Mouse (Mus musculus): ENCODE measurements around the gene Rnpepl1. TPM values are rescaled to one million over a fixed set of nuclear protein-coding genes. Genes with fewer than 3 reads are reported as not detected.
A peak's percentile ranks its signal among the peaks of the same experiment; 100 is the strongest.

The Rnpepl1 gene
- 30.9 and 33.3 TPM in 2 replicates for polyA plus RNA-seq (2011; ENCODE audit: insufficient read length, low read depth, missing spikeins)

DNA sequence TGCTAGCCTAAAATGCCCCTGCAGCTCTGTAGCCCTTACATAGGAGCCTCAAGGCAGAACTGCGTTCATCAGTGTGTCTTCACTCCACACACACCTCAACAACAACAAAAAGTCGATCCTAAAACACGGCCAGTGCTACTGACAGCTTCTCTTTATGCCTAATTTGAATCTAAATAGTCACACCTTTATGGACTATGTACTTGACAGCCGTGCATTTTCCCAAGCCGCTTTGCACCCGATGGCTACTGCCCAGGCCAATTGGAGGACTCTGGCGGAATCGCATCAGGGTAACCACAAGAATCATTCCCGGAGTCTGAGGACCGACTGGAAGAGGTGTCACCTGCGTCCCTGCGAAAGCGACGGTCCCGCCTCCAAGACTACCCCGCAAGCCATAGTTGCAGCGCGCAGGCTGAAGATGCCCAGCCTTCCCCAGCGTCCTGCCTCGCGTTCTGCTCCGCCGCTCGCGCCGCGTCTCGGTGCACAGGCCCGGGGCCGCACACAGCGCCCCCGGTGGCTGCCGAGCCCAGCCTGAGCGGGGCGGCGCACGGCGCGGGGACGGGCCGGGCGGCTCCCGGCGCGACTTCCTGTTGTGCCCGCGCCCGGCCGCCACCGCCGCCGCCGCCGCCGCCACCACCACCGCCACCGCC, at the start of gene Rnpepl1:
Gene Rnpepl1 (plus strand): TSS at position 545 of the 647 bp plus-strand sequence.
- TF ChIP-seq CTCF (IDR thresholded peaks at IDR 0.05; ENCODE audit: borderline replicate concordance, insufficient read depth, low read length) (no peak; the same call in 1 of the 2 replicates), POLR2A (IDR thresholded peaks at IDR 0.05; ENCODE audit: low read depth, low read length) (peak; percentile 62)
- Histone ChIP-seq H3K4me3 (ENCODE audit: insufficient read depth, low read length) (peak within 1 kb of the TSS; percentile 85), H3K4me1 (ENCODE audit: control insufficient read depth, insufficient read depth, low read length) (peaks cover 5% of the 10 kb centered on the region), H3K27ac (ENCODE audit: insufficient read depth, low read length) (no peak within 1 kb of the TSS)

DNA sequence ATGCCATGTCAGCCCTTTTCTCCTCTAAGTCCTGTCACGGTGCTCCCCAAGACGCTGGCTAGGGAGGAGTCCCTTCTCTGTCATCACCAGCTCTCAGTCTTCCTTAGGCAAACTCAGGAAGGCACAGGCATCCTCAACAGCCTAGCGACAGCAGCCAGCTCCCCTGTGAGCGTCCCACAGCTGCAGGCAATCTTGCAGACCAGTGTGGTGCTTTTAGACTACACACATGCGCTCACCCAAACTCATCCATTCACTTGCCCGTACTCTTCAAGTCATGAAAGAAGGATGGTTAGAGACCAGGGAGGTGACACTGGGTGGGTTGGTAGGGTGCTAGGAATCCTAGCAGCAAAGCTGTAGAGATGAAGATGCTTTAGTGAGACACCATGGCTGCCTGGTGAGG, 49.1 kb upstream of the Rnpepl1 start:
- no peak overlapping the region for H3K4me3 ChIP-seq (ENCODE audit: insufficient read depth, low read length)
- H3K4me1 ChIP-seq (ENCODE audit: control insufficient read depth, insufficient read depth, low read length): no peaks in the 10 kb centered on the region
- H3K27ac ChIP-seq (ENCODE audit: insufficient read depth, low read length): no peak overlapping the region
- TF ChIP-seq CTCF (IDR thresholded peaks at IDR 0.05; ENCODE audit: borderline replicate concordance, insufficient read depth, low read length) (no peak), POLR2A (IDR thresholded peaks at IDR 0.05; ENCODE audit: low read depth, low read length) (no peak)

DNA sequence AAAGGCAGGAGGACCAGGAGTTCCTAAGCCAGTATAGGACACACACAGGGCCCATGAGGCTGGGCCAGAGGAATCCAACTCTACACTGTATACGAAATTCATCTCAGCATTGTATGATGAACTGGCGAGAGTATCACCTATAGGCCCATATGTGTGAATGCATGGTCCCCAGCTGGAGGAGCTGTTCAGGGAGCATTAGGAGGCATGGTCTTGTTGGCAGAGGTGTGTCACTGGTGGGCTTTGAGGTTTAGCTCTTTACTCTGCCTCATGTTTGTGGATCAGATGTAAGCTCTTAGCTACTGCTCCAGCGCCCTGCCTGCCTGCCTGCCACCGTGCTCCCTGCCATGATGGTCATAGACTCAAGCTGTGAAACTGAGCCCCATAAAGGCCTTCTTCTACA, 47.3 kb upstream of the Rnpepl1 start:
- H3K27ac ChIP-seq (ENCODE audit: insufficient read depth, low read length): no peak overlapping the region
- TF ChIP-seq POLR2A (IDR thresholded peaks at IDR 0.05; ENCODE audit: low read depth, low read length) (no peak), CTCF (IDR thresholded peaks at IDR 0.05; ENCODE audit: borderline replicate concordance, insufficient read depth, low read length) (no peak)
- no peaks in the 10 kb centered on the region for H3K4me1 ChIP-seq (ENCODE audit: control insufficient read depth, insufficient read depth, low read length)
- H3K4me3 ChIP-seq (ENCODE audit: insufficient read depth, low read length): no peak overlapping the region

DNA sequence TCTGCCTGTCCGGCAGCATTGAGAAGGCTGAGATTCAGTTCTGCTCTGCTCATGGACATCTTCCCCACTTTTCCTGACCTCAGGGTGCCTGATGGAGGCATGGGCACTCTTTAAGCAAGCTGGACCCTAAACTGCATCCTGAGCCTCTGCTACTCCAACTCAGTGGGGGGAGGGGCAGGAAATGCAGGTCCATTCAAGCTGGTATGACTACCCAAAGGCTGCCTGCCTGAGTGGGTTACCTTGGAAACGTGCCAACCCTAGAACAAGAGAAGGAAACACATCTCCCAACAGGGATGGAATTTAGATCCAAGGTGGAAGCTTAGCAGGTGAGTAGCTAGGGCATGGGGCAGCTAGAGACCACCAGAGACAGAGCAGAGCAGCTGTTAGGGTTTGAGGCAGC, 44.4 kb upstream of the Rnpepl1 start:
- no peak for TF ChIP-seq CTCF (IDR thresholded peaks at IDR 0.05; ENCODE audit: borderline replicate concordance, insufficient read depth, low read length)
- no peak for TF ChIP-seq POLR2A (IDR thresholded peaks at IDR 0.05; ENCODE audit: low read depth, low read length)
- no peak overlapping the region for H3K4me3 ChIP-seq (ENCODE audit: insufficient read depth, low read length)
- H3K4me1 ChIP-seq (ENCODE audit: control insufficient read depth, insufficient read depth, low read length): no peaks in the 10 kb centered on the region
- no peak overlapping the region for H3K27ac ChIP-seq (ENCODE audit: insufficient read depth, low read length)

DNA sequence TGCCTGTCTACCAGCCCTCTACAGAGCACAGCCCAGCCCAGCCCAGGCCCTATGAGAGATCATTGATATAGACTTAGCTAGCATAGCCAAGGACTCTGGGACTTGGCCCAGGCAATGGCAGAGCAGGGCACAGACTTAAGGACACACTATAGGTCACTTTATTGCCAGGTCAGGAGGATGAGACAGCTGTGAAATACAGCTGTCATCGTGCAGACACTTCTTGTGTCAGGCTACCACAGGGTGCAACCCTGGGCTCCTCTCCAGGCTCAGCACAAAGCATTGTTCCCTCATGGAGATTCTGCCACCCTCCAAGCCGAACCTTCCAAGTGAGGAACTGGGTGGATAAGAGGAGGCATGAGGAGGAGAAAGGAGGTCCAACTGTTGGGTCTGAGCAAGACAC, 40.6 kb upstream of the Rnpepl1 start:
- Histone ChIP-seq H3K4me1 (ENCODE audit: control insufficient read depth, insufficient read depth, low read length) (no peaks in the 10 kb centered on the region), H3K4me3 (ENCODE audit: insufficient read depth, low read length) (no peak overlapping the region), H3K27ac (ENCODE audit: insufficient read depth, low read length) (no peak overlapping the region)
- TF ChIP-seq CTCF (IDR thresholded peaks at IDR 0.05; ENCODE audit: borderline replicate concordance, insufficient read depth, low read length) (no peak), POLR2A (IDR thresholded peaks at IDR 0.05; ENCODE audit: low read depth, low read length) (no peak)

DNA sequence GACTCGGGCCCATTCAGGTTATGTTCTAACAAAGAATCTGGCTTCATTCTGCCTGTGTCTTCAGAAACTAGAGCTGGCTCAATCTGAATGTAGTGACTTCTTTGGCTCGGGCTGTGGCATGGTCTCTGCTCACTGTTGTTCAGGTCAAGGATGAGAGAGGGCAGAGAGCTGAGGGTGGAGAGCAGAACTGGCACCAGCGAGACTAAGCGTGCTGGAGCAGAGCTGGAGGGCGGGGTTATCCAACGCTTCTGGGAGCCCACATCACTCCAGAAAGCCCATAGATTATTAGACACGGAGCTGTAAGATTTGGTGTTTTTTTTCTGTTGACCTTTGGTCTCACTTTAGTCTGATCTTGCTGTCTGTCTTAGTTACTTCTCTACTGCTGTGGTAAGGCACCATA, 37.9 kb upstream of the Rnpepl1 start:
- TF ChIP-seq POLR2A (IDR thresholded peaks at IDR 0.05; ENCODE audit: low read depth, low read length): no peak
- TF ChIP-seq CTCF (IDR thresholded peaks at IDR 0.05; ENCODE audit: borderline replicate concordance, insufficient read depth, low read length): no peak
- H3K27ac ChIP-seq (ENCODE audit: insufficient read depth, low read length): no peak overlapping the region
- H3K4me3 ChIP-seq (ENCODE audit: insufficient read depth, low read length): no peak overlapping the region
- no peaks in the 10 kb centered on the region for H3K4me1 ChIP-seq (ENCODE audit: control insufficient read depth, insufficient read depth, low read length)

DNA sequence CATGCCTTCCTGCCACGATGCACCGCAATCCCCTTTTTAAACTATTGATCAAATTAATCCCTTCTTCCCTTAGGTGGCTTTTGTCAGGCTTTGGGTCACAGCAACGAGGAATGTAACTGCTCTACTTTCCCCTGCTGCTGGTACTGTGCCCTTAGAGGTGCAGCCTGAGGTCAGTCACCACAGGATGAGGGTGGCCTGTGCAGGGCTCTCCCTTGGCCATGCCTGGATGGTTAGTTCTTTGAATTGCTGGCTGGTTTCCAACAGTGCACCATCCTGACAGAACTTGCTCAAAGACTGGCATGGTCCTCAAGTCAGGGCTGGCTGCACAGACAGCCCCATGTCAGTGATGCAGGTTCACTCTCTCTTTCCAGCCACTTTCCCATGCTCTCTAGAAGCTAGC, 36.6 kb upstream of the Rnpepl1 start:
- no peak for TF ChIP-seq POLR2A (IDR thresholded peaks at IDR 0.05; ENCODE audit: low read depth, low read length)
- TF ChIP-seq CTCF (IDR thresholded peaks at IDR 0.05; ENCODE audit: borderline replicate concordance, insufficient read depth, low read length): no peak
- H3K4me1 ChIP-seq (ENCODE audit: control insufficient read depth, insufficient read depth, low read length): no peaks in the 10 kb centered on the region

DNA sequence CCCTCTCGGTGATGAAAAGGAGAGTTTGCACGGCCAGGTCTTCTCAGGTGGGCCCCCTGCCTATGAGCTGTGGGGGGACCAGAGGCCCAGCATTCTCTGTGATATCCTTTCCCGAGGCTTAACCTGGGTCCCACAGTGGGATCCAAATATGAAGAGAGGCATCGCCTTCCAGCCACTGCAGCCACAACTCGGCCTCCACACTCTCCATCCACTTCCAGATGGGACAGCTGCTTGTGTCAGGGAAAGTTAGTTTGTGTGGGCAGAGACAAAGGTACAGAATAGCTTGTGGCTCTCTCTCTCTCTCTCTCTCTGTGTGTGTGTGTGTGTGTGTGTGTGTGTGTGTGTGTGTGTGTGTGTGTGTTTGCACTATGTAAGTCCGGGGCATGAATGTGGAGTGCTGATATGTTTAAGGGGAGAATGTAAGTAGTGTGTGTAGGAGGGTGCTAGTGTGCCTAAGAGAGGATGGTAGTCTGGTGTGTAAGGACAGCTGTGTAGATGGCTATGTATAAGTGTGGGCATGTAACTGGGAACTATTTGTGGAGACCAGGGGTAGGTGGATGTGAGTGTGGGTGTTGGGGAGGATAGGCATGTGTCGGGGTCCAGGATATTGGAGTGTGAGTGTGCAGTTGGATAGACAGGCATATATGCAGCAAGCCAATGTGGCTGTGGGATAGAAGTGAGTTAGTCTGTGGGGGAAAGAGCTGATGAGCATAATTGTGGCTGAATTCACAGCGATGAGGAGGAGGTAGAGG, 35.0 kb upstream of the Rnpepl1 start:
- H3K27ac ChIP-seq (ENCODE audit: insufficient read depth, low read length): no peak overlapping the region
- no peak for TF ChIP-seq CTCF (IDR thresholded peaks at IDR 0.05; ENCODE audit: borderline replicate concordance, insufficient read depth, low read length)
- no peak for TF ChIP-seq POLR2A (IDR thresholded peaks at IDR 0.05; ENCODE audit: low read depth, low read length)
- H3K4me1 ChIP-seq (ENCODE audit: control insufficient read depth, insufficient read depth, low read length): no peaks in the 10 kb centered on the region
- H3K4me3 ChIP-seq (ENCODE audit: insufficient read depth, low read length): no peak overlapping the region

More for the DNA sequence above, 36.6 kb upstream of the Rnpepl1 start:
- Histone ChIP-seq H3K27ac (ENCODE audit: insufficient read depth, low read length) (no peak overlapping the region), H3K4me3 (ENCODE audit: insufficient read depth, low read length) (no peak overlapping the region)

DNA sequence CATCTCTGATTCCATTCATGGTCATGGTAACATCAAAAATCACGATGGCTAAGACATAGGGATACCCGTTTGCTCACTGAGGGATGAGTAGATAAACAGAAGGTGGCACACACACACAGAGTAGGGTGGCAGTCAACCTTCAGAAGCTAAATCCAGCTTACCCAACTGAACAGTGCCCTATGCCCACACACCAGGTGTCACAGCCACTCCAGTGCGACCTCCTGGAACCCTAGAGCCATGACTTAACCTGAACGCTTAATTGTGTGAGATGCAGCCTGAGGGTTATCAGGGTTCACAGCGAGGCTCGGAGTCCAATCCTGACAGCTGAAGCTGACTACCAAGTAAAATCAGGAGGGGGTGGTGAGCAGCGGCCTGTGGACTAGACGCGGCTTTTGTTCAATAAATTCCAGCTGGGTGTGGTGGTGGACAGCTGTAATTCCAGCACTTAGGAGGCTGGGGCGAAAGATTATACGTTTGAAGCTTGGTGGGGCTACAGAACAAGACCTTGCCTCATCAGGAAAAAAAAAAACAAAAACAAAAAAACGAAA, 33.1 kb upstream of the Rnpepl1 start:
- Histone ChIP-seq H3K4me3 (ENCODE audit: insufficient read depth, low read length) (no peak overlapping the region), H3K27ac (ENCODE audit: insufficient read depth, low read length) (no peak overlapping the region), H3K4me1 (ENCODE audit: control insufficient read depth, insufficient read depth, low read length) (no peaks in the 10 kb centered on the region)
- no peak for TF ChIP-seq CTCF (IDR thresholded peaks at IDR 0.05; ENCODE audit: borderline replicate concordance, insufficient read depth, low read length)
- no peak for TF ChIP-seq POLR2A (IDR thresholded peaks at IDR 0.05; ENCODE audit: low read depth, low read length)
